8 mouse cellular contexts compared by ENCODE assay signal in the genomic region with DNA sequence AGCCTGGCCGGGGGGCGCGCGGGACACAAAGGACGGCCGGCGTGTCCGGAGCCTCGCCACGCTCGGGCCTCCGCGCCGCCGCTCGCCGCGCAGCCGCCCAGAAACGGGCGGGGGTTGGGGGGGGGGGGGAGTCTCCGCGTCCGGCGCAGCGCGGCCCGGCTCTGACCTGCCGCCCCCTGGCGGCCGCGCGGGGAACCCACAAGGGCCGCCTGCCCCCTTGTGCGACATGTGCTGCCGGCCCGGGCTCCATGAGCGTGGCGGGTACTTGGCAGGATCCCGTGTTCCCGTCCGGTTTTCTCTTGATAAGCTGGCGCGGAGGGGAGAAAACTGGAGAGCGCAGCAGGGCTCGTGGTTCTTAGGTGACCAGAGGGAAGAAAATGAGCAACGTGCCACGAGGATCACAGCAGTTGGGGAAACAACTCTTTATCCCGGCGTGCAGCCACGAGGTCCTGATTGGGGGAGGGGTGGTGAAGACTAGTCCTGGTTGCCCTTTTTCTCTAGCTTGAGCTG. TPM values are rescaled to one million over a fixed set of nuclear protein-coding genes. Genes with fewer than 3 reads are reported as not detected.
A peak's percentile ranks its signal among the peaks of the same experiment; 100 is the strongest.
DNase-seq lines count a peak whose midpoint lies in the region; ATAC-seq and TF ChIP-seq lines count a peak whose summit lies in the region.

No protein-coding gene starts in this region.

- H3K27me3 ChIP-seq in intestine, postnatal 0 days (replicated peaks; ENCODE audit: control insufficient read depth, insufficient read depth, low read length) = no peaks in the 10 kb centered on the region
- peaks cover 15% of the 10 kb centered on the region for H3K27me3 ChIP-seq in midbrain, embryonic 10.5 days (ENCODE audit: low read depth, poor library complexity, severe bottlenecking)

- H3K4me2 ChIP-seq in intestine, postnatal 0 days (replicated peaks; ENCODE audit: low read depth) = peak overlapping the region; percentile 92

- WGBS in intestine, postnatal 0 days = under 1% methylated on average over 26 of the region's 51 CpGs
- under 1% methylated on average over 23 of the region's 51 CpGs for WGBS in midbrain, embryonic 10.5 days

- peak; percentile 82 for TF ChIP-seq CTCF in intestine, postnatal 0 days (IDR thresholded peaks at IDR 0.05; ENCODE audit: low read depth)

- peak; percentile 78 for DNase-seq in adrenal gland, adult 8-10 months
- DNase-seq in embryo, embryonic 9.5 days (ENCODE audit: extremely low spot score) = peak; percentile 88
- DNase-seq in gastrocnemius, postnatal 4 days (ENCODE audit: low spot score in 2 of 2) = peak; percentile 81 to 86
- peak; percentile 74 to 83 for DNase-seq in left cerebral cortex, postnatal 36 days (ENCODE audit: low spot score in 2 of 2)
- peak; percentile 88 for DNase-seq in midbrain, embryonic 10.5 days (ENCODE audit: low spot score)
- DNase-seq in right cerebral cortex, postnatal 36 days (ENCODE audit: low spot score in 2 of 2) = peak; percentile 61 to 64
- DNase-seq in urinary bladder, postnatal 4 days (ENCODE audit: low spot score in 2 of 2) = peak; percentile 82 to 86

- intact Hi-C loops in left cerebral cortex, postnatal 36 days (cut with DNase I) = no loop called here

- no peaks in the 10 kb centered on the region for H3K9me3 ChIP-seq in intestine, postnatal 0 days (ENCODE audit: control insufficient read depth)
- H3K9me3 ChIP-seq in midbrain, embryonic 10.5 days (replicated peaks) = no peaks in the 10 kb centered on the region

- peak overlapping the region; percentile 87 for H3K4me3 ChIP-seq in intestine, postnatal 0 days (ENCODE audit: low read depth, low read length)
- H3K4me3 ChIP-seq in midbrain, embryonic 10.5 days = peak overlapping the region; percentile 91

- peak overlapping the region; percentile 93 for H3K9ac ChIP-seq in intestine, postnatal 0 days (ENCODE audit: low read depth, low read length)

- H3K4me1 ChIP-seq in intestine, postnatal 0 days (replicated peaks; ENCODE audit: control insufficient read depth, insufficient read depth, low read length) = 0 out of 2 replicates have a peak, but pooled peaks cover 3% of the 10 kb centered on the region
- peaks cover 41% of the 10 kb centered on the region for H3K4me1 ChIP-seq in midbrain, embryonic 10.5 days

- peaks cover 19% of the 10 kb centered on the region for H3K36me3 ChIP-seq in intestine, postnatal 0 days (ENCODE audit: control insufficient read depth, insufficient read depth)
- H3K36me3 ChIP-seq in midbrain, embryonic 10.5 days = peaks cover 45% of the 10 kb centered on the region

- ATAC-seq in intestine, postnatal 0 days = peak; percentile 87

- peak overlapping the region; percentile 88 for H3K27ac ChIP-seq in intestine, postnatal 0 days (ENCODE audit: low read depth, low read length)
- H3K27ac ChIP-seq in midbrain, embryonic 10.5 days (replicated peaks) = peak overlapping the region; percentile 100

RNA-seq across cellular contexts. Expression of a gene that starts 49.9 kb away (rescaled TPM):
- total RNA-seq in adrenal gland, adult 8-10 months (2022) = under 1 TPM in 2 of 4 experiments, not detected in 2; 0.29 to 0.42 TPM
- not detected for total RNA-seq in gastrocnemius, postnatal 4 days (2021)
- 0.09 and 0.12 TPM in 2 replicates for polyA plus RNA-seq in intestine, postnatal 0 days (2015; fragmentation: Nextera tagmentation; extraction: Ambion mirVana)
- total RNA-seq in left cerebral cortex, postnatal 36 days (2021) = 10 to 100 TPM; 31.3 to 34.0 TPM
- 0.30 and 0.83 TPM in 2 replicates for polyA plus RNA-seq in midbrain, embryonic 10.5 days (2016; fragmentation: Nextera tagmentation; extraction: Ambion mirVana)

Comparison
In these comparisons a context has a peak if more than half of its experiments do, and no peak if none do; other contexts are left out.
1. Peak in every context shown above with its lines: DNase-seq, ATAC-seq, H3K4me3 ChIP-seq and H3K27ac ChIP-seq.
2. RNA of a gene that starts 49.9 kb away (total RNA-seq): 31.3 to 34.0 TPM in left cerebral cortex, postnatal 36 days; 0.29 to 0.42 TPM in adrenal gland, adult 8-10 months and not detected in gastrocnemius, postnatal 4 days; every median in the first group is over 10 times any median in the second.